Mouse (Mus musculus) left cerebral cortex, adult 8-10 months (tissue): ENCODE measurements around the gene Fam219a. TPM values are rescaled to one million over a fixed set of nuclear protein-coding genes. Genes with fewer than 3 reads are reported as not detected.

ENCODE experiments used
- DNase-seq, 2 experiments: peaks; one replicate each; pipeline ENCODE4 v3.0.0; 2022; ENCODE audit warnings: low spot score in 2 of 2
- total RNA-seq, 4 experiments: library from RNA; stranded (reverse); gene quantifications; 2 replicates each; pipeline ENCODE4 v1.2.4; 2022

Gene Fam219a
- 100 to 1,000 TPM; 201 to 205 (median 202) TPM for total RNA-seq

DNA sequence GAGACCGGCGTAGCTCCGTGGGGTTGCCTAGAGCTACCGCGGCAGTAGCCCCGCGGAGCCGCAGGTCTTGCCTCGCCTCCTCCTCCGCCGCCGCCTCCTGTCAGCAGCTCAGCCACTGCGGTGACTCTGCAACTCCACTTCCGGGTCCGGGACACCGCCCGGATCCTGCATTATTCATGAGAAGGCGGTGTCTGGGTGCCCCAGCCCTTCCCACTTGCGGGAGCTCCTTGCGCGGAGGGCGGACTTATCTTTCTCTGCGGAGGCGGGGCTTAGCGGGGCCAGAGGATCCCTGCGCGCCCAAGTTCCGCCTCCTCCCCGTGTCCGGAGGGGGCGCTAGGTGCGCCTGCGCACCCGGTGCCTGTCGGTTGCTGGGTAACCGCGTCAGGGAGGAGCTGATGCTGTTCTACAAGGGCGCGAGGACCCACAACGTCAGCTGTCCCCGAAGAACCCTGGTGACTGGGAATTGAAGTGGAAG is at the start of gene Fam219a, which contains the start of gene Dnaic1:
Gene Fam219a (minus strand): TSS at position 128 of the 475 bp plus-strand sequence.
Gene Dnaic1 (plus strand): TSS at position 365 of the 475 bp plus-strand sequence.
- peak; percentile 92 to 99 for DNase-seq

DNA sequence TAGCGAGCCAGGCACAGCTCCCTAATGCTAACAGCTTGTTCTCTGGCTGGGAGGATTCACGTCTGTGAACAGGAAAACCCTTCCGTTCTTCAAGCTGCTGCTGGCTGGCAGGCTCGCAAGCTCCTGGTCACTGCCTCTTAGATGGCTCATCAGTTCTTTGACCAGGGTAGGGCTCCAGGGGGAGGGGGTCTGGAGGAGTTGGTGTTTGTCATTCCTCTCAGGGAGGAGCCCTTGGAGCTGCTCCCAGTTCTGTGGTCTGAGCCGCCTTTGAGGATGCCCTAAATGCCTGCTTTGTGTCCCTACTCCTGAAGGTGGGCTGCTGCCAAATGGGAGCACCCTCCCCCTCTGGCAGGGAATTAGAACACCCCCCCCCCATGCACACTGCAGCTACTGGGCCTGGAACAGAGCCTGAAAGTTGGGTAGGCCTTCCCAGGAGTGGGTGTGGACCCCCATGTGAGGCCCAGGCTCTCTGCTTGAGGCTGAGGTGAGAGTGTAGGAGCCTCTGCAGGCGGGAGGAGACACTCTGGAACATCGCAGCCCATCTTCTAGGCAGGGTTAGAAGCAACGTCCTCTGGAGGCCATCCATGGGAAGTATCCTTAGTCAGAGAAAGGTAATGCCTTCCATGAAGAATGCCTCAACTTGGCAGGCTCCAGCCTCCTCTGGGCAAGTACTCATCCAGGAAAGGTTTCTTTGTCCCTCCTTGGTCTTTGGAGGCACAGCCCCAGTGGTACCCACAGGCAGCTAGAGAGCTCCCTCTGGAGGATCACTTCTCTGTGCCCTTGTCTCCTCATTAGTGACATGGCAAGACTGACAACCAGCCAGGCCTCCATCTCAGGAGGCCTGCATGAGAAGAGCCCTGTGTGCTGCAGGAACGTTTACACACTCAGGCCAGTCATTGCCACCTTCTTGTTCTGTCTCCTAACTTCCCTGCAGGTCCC is 46.6 kb upstream of the Fam219a start:
- DNase-seq: peak; percentile 40 to 92

DNA sequence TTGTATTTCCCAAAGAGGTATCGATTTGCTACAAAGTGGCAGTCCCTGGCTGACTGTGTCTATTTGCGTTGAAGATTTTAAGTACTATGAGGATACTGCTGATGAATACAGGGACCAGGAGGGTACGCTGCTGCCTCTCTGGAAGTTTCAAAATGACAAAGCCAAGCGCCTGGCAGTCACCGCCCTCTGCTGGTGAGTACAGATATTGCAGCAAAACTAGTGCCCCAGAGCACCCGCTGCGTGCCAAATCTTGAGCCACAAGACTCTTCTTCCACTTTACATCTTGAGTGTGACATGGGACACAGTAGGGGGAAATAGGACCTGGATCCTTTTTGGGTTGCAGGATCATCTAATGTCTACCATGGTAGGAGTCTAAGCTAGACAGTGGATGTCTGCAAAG is 44.8 kb upstream of the Fam219a start:
- peak; percentile 68 for DNase-seq

DNA sequence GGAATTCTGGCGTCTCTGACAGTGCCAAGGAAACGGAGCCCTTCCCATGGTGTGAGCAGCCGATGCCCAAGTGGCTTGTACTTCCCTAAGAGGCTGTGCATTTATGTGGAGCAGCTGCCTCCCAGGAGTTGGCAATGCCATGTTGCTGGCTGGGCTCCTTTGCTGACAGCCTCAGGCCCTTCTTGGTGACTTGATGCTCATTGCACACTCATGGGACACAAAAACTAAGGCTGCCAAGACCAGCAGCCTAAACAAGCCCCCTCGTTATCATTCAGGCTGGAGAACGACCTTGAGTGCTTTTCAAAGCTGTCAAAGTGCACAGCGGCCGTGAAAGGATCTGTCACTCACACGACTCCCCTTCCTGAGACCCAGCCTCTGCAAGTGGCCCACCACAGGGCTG is 42.8 kb upstream of the Fam219a start:
- no peak for DNase-seq

DNA sequence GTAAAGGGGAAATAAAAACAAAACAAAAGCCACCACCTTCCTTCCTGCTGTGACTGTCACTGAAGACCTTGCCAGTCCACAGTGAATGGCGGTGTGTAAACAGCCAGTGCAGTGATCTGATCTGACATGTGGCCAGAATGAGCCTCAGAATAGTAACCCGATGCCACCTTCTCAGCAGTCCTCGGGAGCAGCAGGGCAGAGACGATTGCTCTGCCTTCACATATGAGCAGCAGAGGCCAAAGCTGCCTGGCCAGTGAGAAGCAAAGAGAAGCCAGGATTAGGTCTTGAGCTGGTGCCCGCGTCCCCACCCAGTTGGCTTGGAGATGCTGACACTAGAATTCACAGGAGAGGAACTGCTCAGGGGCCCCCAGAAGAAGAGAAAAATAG is 41.2 kb upstream of the Fam219a start:
- no peak for DNase-seq

DNA sequence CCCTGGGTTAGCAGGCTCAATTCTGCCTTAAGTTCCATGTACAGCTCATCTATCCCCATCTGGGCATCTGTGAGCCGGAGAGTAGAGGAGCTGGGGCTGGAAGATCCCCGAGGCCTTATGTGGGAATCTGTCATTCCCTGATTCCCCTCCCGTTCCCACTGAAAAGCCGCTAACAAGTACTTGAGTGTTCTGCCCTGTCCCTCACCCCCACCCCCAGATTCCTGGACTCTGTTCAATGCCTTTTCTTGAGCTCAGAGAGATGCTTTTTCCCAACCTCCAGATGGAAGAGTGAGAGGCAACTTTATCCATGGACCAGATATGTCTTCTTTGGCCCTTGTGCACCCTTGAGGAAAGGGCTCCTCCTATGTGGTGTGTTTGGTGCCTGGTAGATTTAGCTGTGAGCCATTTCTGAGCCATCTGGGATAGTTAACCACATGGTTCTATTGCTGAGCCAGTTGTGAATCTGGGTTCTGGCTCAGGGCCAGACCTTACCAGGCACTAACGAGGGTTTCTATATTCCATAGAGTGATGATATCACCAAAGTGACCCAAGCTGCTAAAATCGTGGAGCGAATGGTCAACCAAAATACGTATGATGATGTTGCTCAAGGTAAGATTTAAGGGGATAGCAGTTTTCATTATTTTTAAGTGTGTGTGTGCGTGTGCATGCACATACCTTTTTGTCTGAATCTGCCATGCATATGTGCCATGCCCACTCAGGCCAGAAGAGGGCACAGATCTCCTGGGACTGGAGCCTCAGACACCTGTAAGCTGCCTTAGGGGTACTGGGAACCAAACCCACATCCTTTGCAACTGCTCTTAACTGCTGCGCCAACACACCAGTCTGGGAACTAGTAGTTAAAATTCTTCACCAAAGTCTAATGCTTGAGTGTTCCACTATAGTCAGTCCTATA is 40.6 kb upstream of the Fam219a start:
- DNase-seq: no peak

DNA sequence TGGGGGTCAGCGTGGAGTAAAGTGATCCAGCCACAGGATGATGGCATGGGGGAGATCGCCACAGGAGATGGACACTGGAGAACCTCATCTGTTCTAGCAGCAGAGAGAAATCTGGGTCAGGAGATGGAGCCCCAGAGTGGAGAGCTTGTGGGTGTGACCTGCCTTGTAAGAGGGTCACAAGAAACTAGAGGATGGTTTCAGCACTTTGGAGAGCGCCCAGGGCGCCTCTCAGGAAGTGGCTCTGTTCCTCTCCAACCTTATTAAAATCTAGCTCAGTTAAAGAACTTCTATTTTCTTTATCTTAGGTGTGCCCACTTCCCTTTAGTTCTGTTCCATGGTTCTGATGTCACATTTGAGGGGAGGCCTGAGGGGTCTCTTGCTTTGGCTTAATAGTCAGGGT is 37.4 kb upstream of the Fam219a start:
- no peak for DNase-seq

DNA sequence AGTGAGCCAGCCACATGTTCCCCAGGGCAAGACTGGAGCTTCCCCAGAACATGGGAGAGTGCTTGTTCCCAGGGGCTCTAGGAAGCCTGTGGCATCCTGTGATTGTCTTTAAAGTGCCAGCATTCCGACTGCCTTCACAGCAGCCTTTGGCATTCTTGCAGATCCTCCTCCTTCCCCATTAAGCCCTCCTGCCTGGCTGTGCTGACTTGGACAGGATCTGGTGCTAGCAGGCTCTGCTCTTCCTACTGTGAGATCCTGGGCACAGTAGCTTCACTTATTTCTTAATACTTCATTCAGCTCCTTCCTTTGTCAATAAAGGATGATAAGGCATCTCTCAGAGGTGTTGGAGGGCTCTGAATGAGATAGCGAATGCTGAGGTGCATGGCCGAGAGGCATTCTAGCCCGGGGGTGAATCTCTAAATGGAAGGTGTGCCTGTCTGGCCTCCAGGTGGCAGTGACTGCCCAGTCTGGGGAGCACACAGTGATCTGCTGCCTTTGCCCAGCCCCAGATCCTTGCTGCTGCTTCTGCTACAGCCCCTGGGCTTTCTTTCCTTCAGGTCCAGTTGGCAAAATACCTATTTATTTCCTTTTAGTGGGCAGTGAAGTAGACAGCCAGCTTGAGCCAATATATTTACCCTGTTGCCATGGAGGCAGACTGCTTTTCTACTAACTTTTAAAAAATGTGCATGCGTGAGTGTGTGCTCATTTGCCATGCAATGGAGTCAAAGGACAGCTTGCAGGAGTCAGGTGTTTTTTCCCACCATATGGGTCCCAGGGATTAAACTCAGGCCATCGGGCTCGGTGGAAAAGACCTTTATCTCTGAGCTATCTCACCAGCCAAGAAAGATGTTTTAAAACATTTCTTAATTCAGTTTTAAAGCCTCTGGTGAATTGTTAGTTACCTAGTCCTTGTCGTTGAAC is 35.4 kb upstream of the Fam219a start:
- no peak for DNase-seq

DNA sequence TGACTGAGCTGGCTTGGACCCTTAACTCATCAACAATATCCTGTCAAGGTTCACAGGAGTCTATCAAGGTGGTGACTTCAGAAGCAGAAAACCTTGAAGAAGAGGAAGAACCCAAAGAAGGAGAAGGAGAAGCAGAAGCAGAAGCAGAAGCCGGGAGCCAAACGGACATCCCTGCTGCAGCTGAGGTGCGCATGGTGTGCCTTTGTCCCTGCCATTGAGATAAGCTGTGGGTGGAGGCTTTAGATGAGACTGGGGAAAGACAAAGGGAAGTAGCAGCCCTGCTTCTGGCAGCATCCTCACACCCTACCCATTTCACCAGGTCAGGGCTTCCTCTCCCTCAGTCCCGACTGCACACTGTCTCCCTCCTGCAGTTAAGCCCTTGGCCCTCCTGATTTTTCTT is 33.5 kb upstream of the Fam219a start:
- no peak for DNase-seq

DNA sequence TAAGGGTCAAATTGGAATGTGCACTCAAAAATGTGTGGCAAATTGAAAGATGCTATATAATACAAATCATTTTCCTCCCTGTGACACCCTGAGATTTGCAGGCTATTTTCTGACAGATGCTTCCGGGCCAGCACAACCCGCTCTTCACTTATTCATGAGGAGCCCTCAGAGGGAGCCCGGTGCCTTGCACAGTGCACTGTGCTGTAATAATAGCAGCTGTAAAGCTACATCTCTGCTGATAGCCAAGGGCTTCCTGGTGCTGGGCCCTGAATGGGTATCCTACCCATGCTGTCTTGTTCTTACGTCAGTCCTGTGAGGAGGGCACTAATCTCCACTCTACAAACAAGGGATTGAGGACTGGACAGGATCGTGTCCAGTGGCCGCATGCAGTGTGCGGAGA is 14.0 kb upstream of the Fam219a start:
- no peak for DNase-seq

DNA sequence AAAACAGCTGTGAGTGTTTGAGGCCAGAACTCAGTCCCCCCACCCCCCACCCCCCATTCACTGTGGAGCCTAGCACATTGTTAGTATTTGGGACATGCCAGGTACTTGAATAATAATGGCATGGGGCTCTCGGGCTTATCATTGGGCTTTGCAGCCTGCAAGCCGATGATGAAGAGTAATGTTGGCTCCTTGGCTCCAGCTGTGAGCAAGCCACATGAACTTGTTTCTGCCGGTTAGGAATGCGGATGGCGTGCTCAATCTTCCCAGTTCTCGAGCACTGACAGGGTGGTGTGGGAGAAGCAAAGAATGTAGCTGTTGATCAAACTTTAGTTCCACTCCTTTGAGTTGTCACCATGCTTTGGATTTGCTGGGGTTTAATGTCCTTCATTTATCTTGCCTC is 6.6 kb upstream of the Fam219a start:
- no peak for DNase-seq

DNA sequence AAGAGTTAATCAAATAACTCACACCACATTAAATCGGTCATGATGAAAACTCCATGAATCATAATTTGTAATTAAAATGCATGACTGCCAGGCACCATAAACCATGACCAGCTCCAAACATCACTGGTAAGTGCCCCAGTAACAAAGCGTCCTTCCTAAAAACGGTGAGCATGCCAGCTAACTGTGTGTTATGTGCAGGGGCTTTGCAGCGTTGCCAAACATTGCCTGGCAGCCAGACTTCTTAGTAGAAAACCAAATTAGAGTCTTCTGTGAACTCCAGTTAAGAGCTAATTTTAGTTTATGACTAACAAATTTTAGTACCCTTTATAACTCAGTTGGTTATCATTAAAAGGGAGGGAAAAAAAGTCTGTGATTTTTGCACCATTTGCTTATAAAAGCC is 4.2 kb upstream of the Fam219a start:
- DNase-seq: no peak

DNA sequence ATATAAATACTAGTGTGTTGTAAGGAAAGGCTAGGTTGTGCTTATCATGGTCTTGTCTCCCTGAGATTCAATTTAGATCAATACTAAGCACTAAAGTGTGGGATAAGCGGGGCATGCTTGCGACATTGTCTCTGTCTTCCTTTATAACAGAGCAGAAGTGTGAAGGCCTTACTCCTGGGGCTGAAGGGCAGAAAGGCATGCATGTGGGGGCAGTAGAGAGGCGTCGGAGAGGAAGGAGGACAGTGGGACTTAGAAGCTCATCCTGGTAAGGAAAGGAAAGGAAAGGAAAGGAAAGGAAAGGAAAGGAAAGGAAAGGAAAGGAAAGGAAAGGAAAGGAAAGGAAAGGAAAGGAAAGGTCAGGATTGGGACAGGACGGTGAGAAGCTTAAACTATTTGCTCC is 2.2 kb upstream of the Fam219a start:
- no peak for DNase-seq

DNA sequence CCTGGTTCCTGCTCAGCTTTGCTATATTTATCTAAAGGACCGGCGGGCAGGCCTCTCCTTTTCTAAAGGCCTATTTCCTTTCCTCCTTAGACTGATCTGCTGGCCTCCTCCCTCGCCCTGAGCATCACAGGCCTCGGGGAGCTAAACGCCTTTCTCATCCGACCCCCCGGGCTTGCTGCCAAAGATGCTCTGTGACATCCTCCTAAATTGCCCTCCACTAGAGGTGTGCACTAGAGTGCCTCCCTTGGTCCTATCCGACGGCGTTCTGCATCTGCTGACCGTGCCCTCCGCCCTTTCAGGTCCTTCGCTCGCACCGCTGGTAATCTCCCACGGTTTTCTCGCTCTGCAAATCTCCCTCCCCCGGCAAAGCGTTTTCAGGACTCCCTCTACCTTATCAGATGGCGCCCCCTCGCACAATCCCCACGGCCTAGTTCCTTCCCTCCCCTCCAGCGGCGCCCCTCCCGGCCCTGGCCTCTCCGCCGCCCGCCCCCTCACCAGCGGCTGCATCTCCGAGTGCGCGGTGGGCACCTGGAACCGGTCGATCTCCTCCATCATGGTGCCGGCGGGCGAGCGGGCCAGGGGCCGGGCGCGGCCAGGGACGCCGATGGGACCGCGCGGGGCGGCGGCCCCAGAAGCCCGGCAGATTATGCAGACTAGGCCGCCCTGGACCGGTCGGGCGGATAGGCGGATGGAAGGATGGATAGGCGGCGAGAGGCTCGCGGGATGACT is 492 bp downstream of the Fam219a start:
- DNase-seq: peak; percentile 51 to 52

DNA sequence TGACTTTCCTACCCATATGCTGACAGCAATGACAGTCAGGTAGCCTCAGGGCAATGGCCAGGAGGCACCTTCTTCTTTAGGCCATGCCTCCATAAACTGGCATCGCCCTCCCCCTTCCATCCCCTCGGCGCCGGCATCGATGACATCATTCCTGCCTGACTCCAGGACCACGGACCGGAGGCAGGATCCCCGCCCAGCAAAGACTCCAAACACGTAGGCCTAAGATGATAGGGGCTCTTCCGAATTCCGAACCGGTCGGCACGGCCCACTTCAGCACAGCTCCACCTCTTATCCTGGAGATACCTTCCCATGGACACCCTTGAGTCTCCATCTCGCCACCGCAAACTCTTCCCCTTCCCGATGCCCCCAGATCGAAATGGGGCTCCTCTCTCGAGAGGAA is 1.1 kb downstream of the Fam219a start:
- peak; percentile 31 to 73 for DNase-seq

DNA sequence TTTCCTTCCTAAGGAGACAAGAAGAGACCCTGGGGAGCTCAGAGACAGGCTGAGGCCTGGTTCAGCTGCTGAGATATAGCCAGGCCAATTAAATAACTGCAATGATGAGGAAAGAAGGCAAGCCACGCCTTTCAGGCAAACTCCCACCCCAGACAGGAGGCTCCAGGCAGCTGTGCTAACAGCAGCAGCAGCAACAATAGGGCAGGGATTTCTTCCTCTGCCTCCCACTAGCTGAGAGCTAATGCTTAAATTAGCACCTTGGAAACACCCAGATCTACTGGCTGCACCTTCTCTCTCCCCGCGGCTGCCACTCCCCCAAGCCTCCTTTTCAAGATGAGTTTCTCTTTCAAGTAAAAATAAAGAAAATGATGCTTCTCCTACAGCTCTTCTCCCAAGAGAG is 3.2 kb downstream of the Fam219a start:
- peak in 1 of 2 experiments; percentile 60 for DNase-seq

DNA sequence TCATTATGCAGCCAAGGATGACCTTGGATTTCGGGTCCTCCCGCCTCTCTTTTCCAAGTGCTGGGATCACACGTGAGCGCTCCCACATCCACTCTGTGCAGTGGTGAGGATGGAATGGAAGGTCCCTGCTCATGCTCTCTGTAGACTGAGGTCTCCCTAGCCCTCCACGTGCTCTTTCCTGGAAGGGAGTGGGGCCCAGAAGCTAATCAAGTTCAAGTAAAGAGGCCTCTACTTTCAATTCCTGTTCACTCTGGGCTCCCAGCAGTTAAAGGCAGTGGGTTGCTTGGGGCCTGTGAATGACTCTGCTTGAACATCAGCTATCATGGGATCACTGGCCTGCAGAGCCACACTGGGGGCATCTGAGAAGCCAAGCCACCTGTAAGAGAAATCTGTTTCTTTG is 6.0 kb downstream of the Fam219a start:
- DNase-seq: no peak

DNA sequence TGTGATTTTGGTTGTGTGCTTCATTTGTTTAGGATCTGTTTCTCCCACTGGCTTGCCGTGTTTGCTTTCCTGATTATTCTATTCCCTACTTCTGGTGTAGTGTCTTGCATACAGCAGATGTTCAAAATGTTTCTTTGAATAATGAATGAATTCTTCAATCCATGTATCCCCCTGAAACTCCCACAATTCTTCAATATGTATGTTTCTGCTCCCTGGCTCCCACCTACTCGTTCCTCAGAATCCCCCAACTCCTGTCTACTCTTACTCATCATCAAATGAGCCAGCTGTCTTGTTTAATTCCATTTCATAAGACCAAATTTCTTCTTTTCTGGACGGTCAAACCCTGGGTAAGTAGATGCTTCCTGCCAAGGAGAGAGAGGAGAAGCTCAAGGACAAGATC is 12.2 kb downstream of the Fam219a start:
- no peak for DNase-seq

DNA sequence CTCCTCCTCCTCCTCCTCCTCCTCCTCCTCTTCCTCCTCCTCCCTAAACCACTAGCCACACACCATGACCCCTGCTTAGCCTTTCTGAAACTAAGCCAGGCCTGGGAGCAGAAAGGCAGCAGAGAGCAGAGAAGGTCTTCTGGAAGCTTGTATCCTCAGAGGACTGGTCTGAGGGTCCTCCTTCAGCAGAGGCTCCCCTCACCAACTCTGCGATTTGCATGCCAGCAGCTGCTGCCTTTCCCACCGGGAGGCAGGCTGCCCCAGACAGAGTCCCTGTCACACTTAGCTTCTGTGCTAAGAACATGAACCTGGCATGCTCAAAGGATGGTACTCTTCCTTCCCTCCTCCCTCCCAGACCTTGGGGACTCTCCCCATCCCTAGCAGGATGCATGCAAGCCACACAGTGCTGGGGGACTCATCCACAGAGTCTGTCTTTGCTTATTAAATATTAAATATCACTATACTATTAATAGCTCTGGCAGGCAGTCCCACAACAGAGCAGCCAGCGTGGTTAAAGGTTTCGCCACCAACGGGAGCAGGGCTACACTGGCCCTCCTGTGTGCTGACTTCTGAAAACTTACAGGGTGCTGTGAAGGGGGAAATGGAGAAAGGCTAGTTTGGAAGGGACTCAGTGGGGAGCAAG is 12.9 kb downstream of the Fam219a start:
- no peak for DNase-seq
